Mouse (Mus musculus) subcutaneous adipose tissue, adult 2 months (tissue): ENCODE measurements around the gene Olfr109. TPM values are rescaled to one million over a fixed set of nuclear protein-coding genes. Genes with fewer than 3 reads are reported as not detected.

ENCODE experiments used
- polyA plus RNA-seq: library from polyadenylated mRNA; depleted of rRNA; stranded (reverse); fragments of >200 nt; gene quantifications from 2 replicates; pipeline ENCODE4 v1.2.3, GENCODE M21; 2012; ENCODE audit warnings: low replicate concordance; rRNA removed

Gene Olfr109
- polyA plus RNA-seq, result not detected in 2 replicates

GRCm38 (mm10) chr17:37458616-37459015, at the start of gene Olfr109:
Gene Olfr109, plus strand, starts transcription at chr17:37458916.

DNA sequence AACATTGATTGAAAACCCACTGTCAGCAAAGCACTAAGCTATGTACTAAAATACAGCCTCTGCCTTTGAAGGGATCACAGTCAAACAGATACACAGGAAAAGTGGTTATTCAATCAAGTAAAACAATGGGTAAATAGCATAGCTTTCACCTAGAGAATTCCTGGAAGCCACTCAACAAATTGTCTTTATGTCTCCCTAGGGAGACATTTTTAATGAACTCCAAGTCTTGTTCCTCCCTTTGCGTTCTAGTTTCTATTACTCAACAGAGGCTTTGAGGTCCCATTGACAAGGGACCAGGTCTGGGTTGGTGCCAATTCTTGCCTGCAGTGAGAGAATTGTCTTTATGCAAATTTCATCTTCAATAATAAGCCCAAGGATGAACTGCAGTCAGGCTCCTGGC, 13.5 kb upstream of the Olfr109 start, which contains the start of gene Olfr108:
Gene Olfr108, plus strand, starts transcription at position 301 of the 400 bp plus-strand sequence.

DNA sequence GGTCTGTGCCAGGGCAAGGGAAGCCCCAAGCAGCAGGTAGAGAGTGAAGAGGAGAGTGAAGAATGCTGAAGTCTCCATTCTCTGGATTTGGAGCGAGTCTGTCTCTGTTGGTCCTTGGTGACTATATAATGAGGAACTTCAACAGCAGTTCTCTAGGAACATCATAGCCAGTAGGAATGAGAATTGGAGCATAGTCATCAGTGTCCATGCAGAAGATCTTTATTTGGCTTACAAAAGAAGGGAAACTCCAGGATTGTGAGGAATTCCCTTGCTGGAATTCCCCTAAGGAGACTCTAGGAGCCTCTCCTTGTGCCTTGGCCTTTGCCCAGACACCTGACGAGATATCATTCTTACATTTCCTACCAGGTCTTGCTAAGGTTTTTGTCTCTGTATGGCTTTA, 24.7 kb downstream of the Olfr109 start, which contains the start of gene H2-M2:
Gene H2-M2, minus strand, starts transcription at position 101 of the 400 bp plus-strand sequence.

GRCm38 (mm10) chr17:37491930-37492518, 33.3 kb downstream of the Olfr109 start, which contains the start of gene Olfr110:
Gene Olfr110, plus strand, starts transcription at chr17:37492468.

DNA sequence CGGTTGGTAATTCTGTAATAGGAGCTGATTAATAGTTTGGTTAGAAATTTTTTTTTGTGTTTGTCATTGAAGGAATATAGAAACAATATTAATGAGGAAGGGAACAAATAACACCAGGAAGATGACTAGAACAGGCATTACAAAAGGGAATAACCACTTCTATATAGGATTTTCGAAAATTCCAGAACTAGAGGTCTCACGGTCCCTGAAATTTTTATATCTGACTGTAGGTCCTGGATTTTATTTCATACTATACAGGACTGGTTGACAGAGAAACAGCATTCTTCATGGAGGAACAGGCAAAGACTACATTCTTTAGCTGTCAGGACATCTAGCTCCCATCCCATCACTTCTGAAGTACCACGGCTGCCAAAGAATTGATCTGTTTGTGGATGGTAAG, 49.0 kb downstream of the Olfr109 start, which contains the start of gene Olfr111:
Gene Olfr111, plus strand, starts transcription at position 301 of the 400 bp plus-strand sequence.

Other genes with a start within 250 kb of the Olfr109 start
- not detected in 2 replicates for gene Olfr95, start 245.8 kb upstream of the Olfr109 start, polyA plus RNA-seq
- not detected in 2 replicates for gene Olfr96, start 238.8 kb upstream of the Olfr109 start, polyA plus RNA-seq
- gene Olfr97, start 221.6 kb upstream of the Olfr109 start, polyA plus RNA-seq, result not detected in 2 replicates
- not detected in 2 replicates for gene Olfr98, start 195.2 kb upstream of the Olfr109 start, polyA plus RNA-seq
- 11.0 and 14.5 TPM in 2 replicates for gene H2-M3, start 188.7 kb upstream of the Olfr109 start, polyA plus RNA-seq
- not detected in 2 replicates for gene Olfr99, start 175.5 kb upstream of the Olfr109 start, polyA plus RNA-seq
- gene Olfr101, start 154.6 kb upstream of the Olfr109 start, polyA plus RNA-seq, result not detected in 2 replicates
- gene Olfr102, start 141.9 kb upstream of the Olfr109 start, polyA plus RNA-seq, result not detected in 2 replicates
- gene Olfr103, start 119.2 kb upstream of the Olfr109 start, polyA plus RNA-seq, result not detected in 2 replicates
- gene Olfr104-ps, start 99.3 kb upstream of the Olfr109 start, polyA plus RNA-seq, result not detected in 2 replicates
- not detected in 2 replicates for gene Olfr105-ps, start 79.9 kb upstream of the Olfr109 start, polyA plus RNA-seq
- gene Olfr106-ps, start 68.5 kb upstream of the Olfr109 start, polyA plus RNA-seq, result not detected in 2 replicates
- not detected in 2 replicates for gene Olfr107, start 59.7 kb upstream of the Olfr109 start, polyA plus RNA-seq
- gene Olfr108, start 13.4 kb upstream of the Olfr109 start, polyA plus RNA-seq, result not detected in 2 replicates
- gene H2-M2, start 24.6 kb downstream of the Olfr109 start, polyA plus RNA-seq, result 0.15 and 0.34 TPM in 2 replicates
- not detected in 2 replicates for gene Olfr110, start 33.6 kb downstream of the Olfr109 start, polyA plus RNA-seq
- gene Olfr111, start 49.1 kb downstream of the Olfr109 start, polyA plus RNA-seq, result 0.17 TPM in 1 of 2 replicates, not detected in the other
- not detected in 2 replicates for gene Olfr112, start 110.5 kb downstream of the Olfr109 start, polyA plus RNA-seq
- gene Olfr113, start 118.7 kb downstream of the Olfr109 start, polyA plus RNA-seq, result not detected in 2 replicates
- gene Olfr114, start 133.8 kb downstream of the Olfr109 start, polyA plus RNA-seq, result not detected in 2 replicates
- gene Olfr115, start 168.2 kb downstream of the Olfr109 start, polyA plus RNA-seq, result not detected in 2 replicates
- gene Olfr116, start 168.3 kb downstream of the Olfr109 start, polyA plus RNA-seq, result not detected in 2 replicates
- gene Olfr117, start 204.9 kb downstream of the Olfr109 start, polyA plus RNA-seq, result not detected in 2 replicates
- gene Olfr118, start 208.1 kb downstream of the Olfr109 start, polyA plus RNA-seq, result not detected in 2 replicates
- gene Olfr119, start 237.6 kb downstream of the Olfr109 start, polyA plus RNA-seq, result not detected in 2 replicates